Mouse (Mus musculus) monocyte, adult 5-6 weeks (primary cell): ENCODE results near the gene Lrp10. TPM values are rescaled to one million over a fixed set of nuclear protein-coding genes. Genes with fewer than 3 reads are reported as not detected.
A peak's percentile ranks its signal among the peaks of the same experiment; 100 is the strongest.

Experiments used
- ATAC-seq: fragments of 153-309, 156-312 bp; replicated peaks from 2 replicates; pipeline ENCODE4 v1.8.0; 2017; ENCODE audit warnings: mild to moderate bottlenecking; ENCODE audit not compliant: low TSS enrichment, insufficient number of reproducible peaks, severe bottlenecking, poor library complexity, low FRiP score
- total RNA-seq: library from RNA; stranded (forward); fragments of 200-1000, 200-491, 200-594 nt; gene quantifications from 3 replicates; pipeline ENCODE4 v1.2.3, GENCODE M21; 2017

The Lrp10 gene
- total RNA-seq, 1 experiment from 2014 or later: 49.1 TPM

DNA sequence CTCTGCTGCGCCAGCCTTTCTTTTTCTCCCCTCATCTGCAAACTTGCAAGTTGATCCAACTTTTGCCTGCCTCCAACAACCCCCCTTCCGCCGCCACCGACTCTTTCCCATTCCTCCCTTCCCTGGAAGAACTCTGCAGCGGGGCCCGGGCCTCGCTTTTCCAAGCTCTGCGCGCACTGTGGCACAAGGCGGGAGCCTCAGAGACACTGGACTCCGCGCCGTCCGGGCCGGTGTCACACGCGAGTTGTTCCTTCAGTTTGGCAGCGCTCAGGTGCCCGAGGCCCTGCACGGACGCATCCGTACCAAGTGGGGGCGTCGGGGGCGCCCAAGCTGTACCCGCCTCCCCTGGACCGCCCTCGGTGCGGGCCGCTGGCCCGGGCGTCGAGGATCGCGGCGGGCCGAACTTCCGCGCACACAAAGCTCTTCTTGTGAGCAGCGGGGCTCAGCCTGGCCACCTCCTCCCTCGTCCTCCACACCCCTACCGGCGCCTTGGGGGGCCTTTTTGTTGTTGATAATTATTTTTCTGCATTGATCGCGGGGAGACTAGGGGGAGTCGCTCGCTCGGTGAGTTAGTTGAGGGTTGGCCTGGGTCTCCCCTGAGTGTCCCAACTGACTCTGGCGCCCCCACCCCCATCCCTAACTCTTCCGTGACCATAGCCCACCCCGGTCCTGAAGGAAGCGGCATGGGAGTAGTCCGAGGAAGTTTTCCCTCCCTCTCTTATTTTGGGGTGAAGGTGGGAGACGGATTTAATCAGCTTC, 31.7 kb upstream of the Lrp10 start:
- ATAC-seq: no peak

GRCm38 (mm10) chr14:54432837-54433830, 30.8 kb upstream of the Lrp10 start:
- peak; percentile 48; the same call in 1 of the 2 replicates for ATAC-seq

DNA sequence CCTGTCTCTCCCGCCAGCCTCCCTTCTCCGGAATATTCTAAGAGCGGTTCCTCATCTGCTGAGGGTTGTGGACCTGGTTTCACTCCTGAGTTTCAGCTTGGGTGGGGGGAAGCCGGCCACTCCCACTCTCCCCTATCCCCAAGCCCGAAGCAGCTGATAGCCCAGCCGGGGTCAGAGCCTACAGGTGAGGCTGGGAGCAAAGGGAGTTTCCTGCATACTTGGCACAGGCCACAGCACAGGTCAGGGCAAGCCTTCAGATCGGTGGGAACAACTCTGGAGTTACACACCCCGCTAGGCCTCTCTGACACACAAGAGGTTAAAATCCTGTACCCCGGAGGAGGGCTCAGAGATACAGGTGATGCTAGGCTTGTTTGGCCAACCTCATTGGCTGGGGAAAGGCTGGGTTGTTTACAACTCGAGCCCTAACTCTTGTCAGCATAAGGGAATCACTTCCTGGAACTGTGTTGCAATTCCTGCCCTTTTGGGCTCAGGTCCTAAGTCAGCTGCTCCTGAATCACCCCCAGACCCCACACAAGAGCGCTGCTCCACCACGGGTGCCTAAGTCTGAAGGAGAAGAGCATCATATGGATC, 29.9 kb upstream of the Lrp10 start:
- ATAC-seq: no peak

DNA sequence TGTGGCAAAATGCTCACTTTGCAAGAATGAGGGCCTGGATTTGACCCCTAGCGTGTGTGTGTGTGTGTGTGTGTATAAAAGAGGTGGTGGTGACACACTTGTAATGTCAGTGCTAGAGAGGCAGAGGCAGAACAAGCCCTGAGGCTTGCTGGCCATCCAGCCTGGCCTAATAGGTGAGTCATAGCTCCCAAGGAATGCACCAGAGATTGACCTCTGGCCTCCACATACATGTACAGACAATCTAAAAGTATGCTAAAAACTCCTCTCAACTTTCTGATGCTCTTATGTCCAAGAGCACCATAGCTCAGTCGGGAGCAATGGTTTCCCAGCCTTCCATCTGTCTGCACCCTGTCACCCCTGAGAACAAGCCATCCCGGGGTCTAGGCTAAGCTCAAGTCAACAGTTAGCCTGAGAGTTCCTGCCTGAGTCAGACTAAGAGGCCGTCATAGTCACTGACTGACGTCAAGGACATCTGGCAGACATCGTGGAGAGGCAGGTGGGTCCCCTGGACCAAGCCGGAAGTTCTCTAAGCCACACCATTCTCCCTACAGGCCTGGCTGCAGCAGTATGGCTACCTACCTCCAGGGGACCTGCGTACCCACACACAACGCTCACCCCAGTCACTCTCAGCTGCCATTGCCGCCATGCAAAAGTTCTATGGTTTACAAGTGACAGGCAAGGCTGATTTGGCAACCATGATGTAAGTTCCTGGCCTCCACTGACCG, 28.6 kb upstream of the Lrp10 start:
- ATAC-seq: no peak

GRCm38 (mm10) chr14:54439155-54439554, 24.8 kb upstream of the Lrp10 start:
- ATAC-seq: no peak

DNA sequence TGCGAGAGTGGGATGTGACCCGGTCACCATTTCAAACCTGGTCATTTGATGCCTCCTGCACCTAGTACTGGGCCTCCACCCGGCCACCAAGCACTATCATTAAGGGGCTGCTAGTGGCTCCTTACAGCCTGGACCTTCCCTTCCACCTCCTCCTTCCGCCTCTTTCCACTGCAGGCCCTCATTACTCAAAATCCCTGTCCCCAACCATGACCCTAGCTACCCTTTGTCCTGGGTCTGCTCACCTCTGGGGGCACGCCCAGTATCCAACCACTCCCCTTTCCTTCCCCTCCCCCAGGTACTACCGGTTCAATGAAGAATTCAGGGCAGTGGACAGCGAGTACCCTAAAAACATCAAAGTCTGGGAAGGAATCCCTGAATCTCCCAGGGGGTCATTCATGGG, 24.3 kb upstream of the Lrp10 start:
- ATAC-seq: no peak

- ATAC-seq: no peak
Measured at GRCm38 (mm10) chr14:54440538-54440937, 23.4 kb upstream of the Lrp10 start.

- no peak for ATAC-seq
Measured at GRCm38 (mm10) chr14:54441365-54441764, 22.6 kb upstream of the Lrp10 start.

- ATAC-seq: 0 out of 2 replicates have a peak, but pooled peaks have one; percentile 20
Measured at GRCm38 (mm10) chr14:54442548-54442947, 21.4 kb upstream of the Lrp10 start.

DNA sequence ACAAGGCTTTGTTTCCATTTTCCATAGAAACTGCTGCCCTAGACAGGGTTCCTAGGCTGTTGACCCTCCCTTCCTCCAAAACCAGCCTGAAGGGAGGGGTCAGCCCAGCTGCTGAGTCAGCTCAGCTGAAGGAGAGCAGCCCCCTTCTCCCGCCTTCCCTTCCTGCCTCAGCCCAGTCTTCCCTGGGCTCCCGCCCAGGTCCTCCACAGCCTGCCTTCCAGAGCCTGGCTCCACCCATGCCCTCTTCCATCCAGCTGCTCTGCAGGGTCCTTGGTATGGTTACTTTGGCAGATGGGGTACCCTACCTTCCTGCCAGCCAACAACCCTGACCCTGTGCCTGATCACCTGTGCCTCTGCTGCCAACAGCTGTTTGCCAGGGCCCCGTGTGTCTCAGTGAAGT, 20.7 kb upstream of the Lrp10 start:
- ATAC-seq: no peak

DNA sequence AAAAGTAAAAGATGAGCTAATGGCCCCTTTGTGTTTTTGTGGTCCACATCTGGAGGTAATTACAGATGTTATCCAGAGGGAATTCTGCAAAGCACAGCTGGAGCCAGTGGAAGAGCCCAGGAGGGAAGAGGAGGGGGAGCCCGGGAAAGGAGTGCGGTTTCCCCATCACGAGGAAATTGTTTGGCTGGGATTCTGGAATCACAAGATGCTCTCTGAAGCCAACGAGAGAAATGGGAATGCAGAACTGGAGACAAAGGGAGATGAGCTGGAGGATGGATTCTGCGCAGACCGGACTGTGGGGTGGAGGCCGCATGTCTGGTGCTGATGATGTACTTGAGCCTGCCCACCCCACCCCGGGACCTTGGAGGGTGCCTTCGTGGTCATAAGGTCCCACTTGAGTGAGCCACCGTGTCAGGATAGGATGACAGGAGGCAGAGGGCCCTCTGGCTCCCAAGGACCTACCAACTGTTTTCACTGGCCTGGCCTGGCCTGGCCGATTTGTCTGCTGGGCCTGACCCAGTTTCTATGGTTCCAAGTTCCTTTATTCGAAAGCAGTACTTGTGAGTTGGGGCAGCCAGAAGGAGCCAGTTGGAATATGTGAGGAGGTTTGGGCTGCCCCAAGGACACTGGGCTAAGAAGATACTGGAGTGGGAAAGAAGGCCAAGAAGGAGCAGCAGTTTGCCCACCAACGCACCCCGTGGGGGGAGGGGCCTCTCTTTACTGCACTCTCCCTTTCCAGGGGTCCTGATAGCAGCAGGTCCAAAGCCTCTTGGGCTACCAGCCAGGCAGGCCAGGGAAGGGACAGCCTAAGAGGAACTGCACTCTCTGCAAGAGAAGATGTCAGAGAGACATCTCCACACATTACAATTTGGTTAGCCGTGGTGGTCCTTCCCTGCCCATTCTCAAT, 20.0 kb upstream of the Lrp10 start:
- ATAC-seq: no peak

GRCm38 (mm10) chr14:54445476-54445875, 18.5 kb upstream of the Lrp10 start:
- ATAC-seq: no peak

DNA sequence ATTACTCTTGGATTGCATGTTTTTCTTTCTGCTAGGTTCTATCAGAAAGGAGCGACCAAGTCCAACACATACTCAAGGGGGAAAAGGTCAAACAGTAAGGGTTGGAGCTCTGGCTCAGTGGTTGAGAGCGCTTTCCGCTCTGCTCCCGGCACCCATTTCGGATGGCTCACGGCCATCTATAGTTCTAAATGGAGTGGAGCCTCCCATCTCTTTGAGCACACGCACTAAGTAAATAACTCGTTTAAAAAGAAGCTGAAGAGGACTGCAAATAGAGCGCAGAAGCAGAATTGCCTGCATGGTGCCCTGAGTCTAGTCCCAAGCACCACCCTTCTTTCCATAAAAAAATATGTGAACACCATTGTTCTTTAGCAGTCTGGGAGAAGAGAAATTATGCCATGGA, 10.4 kb upstream of the Lrp10 start:
- no peak for ATAC-seq

- no peak for ATAC-seq
Measured at GRCm38 (mm10) chr14:54454669-54455528, 9.0 kb upstream of the Lrp10 start.

GRCm38 (mm10) chr14:54457907-54458569, 5.9 kb upstream of the Lrp10 start:
- ATAC-seq: no peak

- no peak for ATAC-seq
Measured at GRCm38 (mm10) chr14:54462146-54462545, 1.8 kb upstream of the Lrp10 start.
